Mouse (Mus musculus) lung, postnatal 0 days (tissue): ENCODE measurements around the gene Sytl1. TPM values are rescaled to one million over a fixed set of nuclear protein-coding genes. Genes with fewer than 3 reads are reported as not detected.

ENCODE experiments used
- ATAC-seq: fragments of 200-750 bp; cut with Nextera tagmentation; 2 replicates; pipeline ENCODE4 v1.8.0; 2017; ENCODE audit warnings: moderate library complexity
- DNase-seq: peaks from one replicate; pipeline ENCODE4 v3.0.0-alpha.2; 2016; ENCODE audit warnings: low spot score
- H3K27ac ChIP-seq: fragments of 300-500 bp; sonication (generic); 2 replicates; pipeline ENCODE4 v1.5.1; 2014; ENCODE audit warnings: antibody characterized with exemption, mild to moderate bottlenecking, low read length, mixed read lengths
- H3K27me3 ChIP-seq: fragments of 300-500 bp; sonication (generic); replicated peaks from 2 replicates; pipeline ENCODE4 v1.6.1; 2014; ENCODE audit warnings: low read length, mixed read lengths; ENCODE audit not compliant: insufficient read depth
- H3K36me3 ChIP-seq: fragments of 300-500 bp; sonication (generic); 2 replicates; pipeline ENCODE4 v1.6.1; 2014; ENCODE audit warnings: low read length, mixed read lengths; ENCODE audit not compliant: insufficient read depth
- H3K4me1 ChIP-seq: fragments of 300-500 bp; sonication (generic); 2 replicates; pipeline ENCODE4 v1.6.1; 2014; ENCODE audit warnings: antibody characterized with exemption, low read depth, low read length, mixed read lengths; ENCODE audit not compliant: insufficient read depth
- H3K4me2 ChIP-seq: fragments of 300-500 bp; sonication (generic); replicated peaks from 2 replicates; pipeline ENCODE4 v1.6.1; 2014; ENCODE audit warnings: low read depth, mild to moderate bottlenecking, low read length, moderate library complexity, mixed read lengths
- H3K4me3 ChIP-seq: fragments of 300-500 bp; sonication (generic); 2 replicates; pipeline ENCODE4 v1.5.1; 2014; ENCODE audit warnings: low read depth, low read length
- H3K9ac ChIP-seq: fragments of 300-500 bp; sonication (generic); replicated peaks from 2 replicates; pipeline ENCODE4 v1.6.1; 2014; ENCODE audit warnings: low read depth, mild to moderate bottlenecking
- H3K9me3 ChIP-seq: fragments of 300-500 bp; sonication (generic); 2 replicates; pipeline ENCODE4 v1.6.1; 2016; ENCODE audit warnings: low read length, mixed read lengths
- CTCF ChIP-seq: IDR thresholded peaks from 2 replicates; pipeline ENCODE4 v1.5.1; 2016; ENCODE audit warnings: antibody characterized with exemption, mild to moderate bottlenecking
- EP300 ChIP-seq: IDR thresholded peaks from 2 replicates; pipeline ENCODE4 v1.6.1; 2016; ENCODE audit warnings: antibody characterized with exemption, mild to moderate bottlenecking, control low read depth
- WGBS: fragments of 180-500 bp; shearing (Covaris S2); extraction: QIAGEN DNeasy Blood & Tissue Kit; methylation state at CpG from one replicate; pipeline ENCODE4 v1.1.7; 2014; 5-methylcytosine and 5-hydroxymethylcytosine counted together
- polyA plus RNA-seq: library from polyadenylated mRNA; unstranded; fragments of >200 nt; fragmentation: Nextera tagmentation; extraction: Ambion mirVana; gene quantifications from 2 replicates; pipeline ENCODE4 v1.2.1, GENCODE M21; 2015

The Sytl1 gene
- polyA plus RNA-seq, 1 experiment from 2014 or later: 3.3 TPM

- Histone ChIP-seq H3K4me1 (0 out of 2 replicates have a peak, but pooled peaks cover 4% of the 10 kb centered on the region), H3K27ac (no peak overlapping the region), H3K4me2 (no peak overlapping the region), H3K9me3 (no peaks in the 10 kb centered on the region), H3K4me3 (no peak overlapping the region), H3K27me3 (0 out of 2 replicates have a peak, but pooled peaks cover 3% of the 10 kb centered on the region), H3K36me3 (no peaks in the 10 kb centered on the region), H3K9ac (no peak overlapping the region)
- TF ChIP-seq EP300 (no peak), CTCF (no peak)
- DNase-seq (no peak), ATAC-seq (no peak)
- WGBS: 92% methylated on average over 19 of the region's 19 CpGs
These were observed 52.0 kb downstream of the Sytl1 start for GRCm38 (mm10) chr4:133210788-133211390.

- DNase-seq: no peak
- 0 out of 2 replicates have a peak, but pooled peaks cover 4% of the 10 kb centered on the region for H3K4me1 ChIP-seq
- no peak overlapping the region for H3K4me3 ChIP-seq
- TF ChIP-seq CTCF: no peak
- no peak for TF ChIP-seq EP300
- H3K27ac ChIP-seq: no peak overlapping the region
- H3K36me3 ChIP-seq: no peaks in the 10 kb centered on the region
- no peak for ATAC-seq
- 0 out of 2 replicates have a peak, but pooled peaks cover 3% of the 10 kb centered on the region for H3K27me3 ChIP-seq
- H3K9ac ChIP-seq: no peak overlapping the region
- H3K4me2 ChIP-seq: no peak overlapping the region
- 91% methylated on average over 24 of the region's 24 CpGs for WGBS
- no peaks in the 10 kb centered on the region for H3K9me3 ChIP-seq
These were observed 52.7 kb downstream of the Sytl1 start for GRCm38 (mm10) chr4:133210023-133210787.

GRCm38 (mm10) chr4:133209366-133209765 is 53.5 kb downstream of the Sytl1 start:
- Histone ChIP-seq H3K4me1 (0 out of 2 replicates have a peak, but pooled peaks cover 4% of the 10 kb centered on the region), H3K9me3 (no peaks in the 10 kb centered on the region), H3K36me3 (no peaks in the 10 kb centered on the region), H3K4me2 (no peak overlapping the region), H3K27ac (no peak overlapping the region), H3K27me3 (0 out of 2 replicates have a peak, but pooled peaks cover 3% of the 10 kb centered on the region), H3K4me3 (no peak overlapping the region), H3K9ac (no peak overlapping the region)
- peak; percentile 79 for DNase-seq
- TF ChIP-seq EP300 (no peak), CTCF (peak; percentile 88)
- ATAC-seq: no peak
- WGBS: 7% methylated on average over 11 of the region's 11 CpGs

- no peak overlapping the region for H3K4me3 ChIP-seq
- H3K27ac ChIP-seq: no peak overlapping the region
- H3K4me1 ChIP-seq: peaks cover 16% of the 10 kb centered on the region
- DNase-seq (no peak), ATAC-seq (no peak)
- 14% methylated on average over 7 of the region's 7 CpGs for WGBS
- no peak overlapping the region for H3K4me2 ChIP-seq
- H3K36me3 ChIP-seq: no peaks in the 10 kb centered on the region
- H3K9me3 ChIP-seq: no peaks in the 10 kb centered on the region
- TF ChIP-seq EP300 (no peak), CTCF (no peak)
- no peak overlapping the region for H3K9ac ChIP-seq
- H3K27me3 ChIP-seq: no peaks in the 10 kb centered on the region
These were observed 58.5 kb downstream of the Sytl1 start for GRCm38 (mm10) chr4:133204379-133204778.

- Histone ChIP-seq H3K27ac (no peak overlapping the region), H3K4me3 (no peak overlapping the region), H3K9ac (no peak overlapping the region), H3K4me1 (peaks cover 16% of the 10 kb centered on the region), H3K27me3 (no peaks in the 10 kb centered on the region), H3K9me3 (no peaks in the 10 kb centered on the region), H3K4me2 (no peak overlapping the region), H3K36me3 (no peaks in the 10 kb centered on the region)
- DNase-seq: no peak
- no peak for ATAC-seq
- TF ChIP-seq EP300: no peak
- TF ChIP-seq CTCF: no peak
- WGBS: 60% methylated on average over 3 of the region's 3 CpGs
These were observed 59.3 kb downstream of the Sytl1 start for GRCm38 (mm10) chr4:133203591-133203990.

Other genes with a start within 250 kb of the Sytl1 start
- 149 and 153 TPM in 2 replicates for gene Wasf2, start 132.6 kb downstream of the Sytl1 start, polyA plus RNA-seq
- gene Cd164l2, start 51.0 kb downstream of the Sytl1 start, polyA plus RNA-seq: 8.7 and 10.3 TPM in 2 replicates
- not detected in 2 replicates for gene Gpr3, start 50.6 kb downstream of the Sytl1 start, polyA plus RNA-seq
- 7.8 and 18.7 TPM in 2 replicates for gene Map3k6, start 22.3 kb downstream of the Sytl1 start, polyA plus RNA-seq
- 47.2 and 58.1 TPM in 2 replicates for gene Tmem222, start 14.7 kb upstream of the Sytl1 start, polyA plus RNA-seq
- 9.2 and 9.9 TPM in 2 replicates for gene Wdtc1, start 90.4 kb upstream of the Sytl1 start, polyA plus RNA-seq
- gene Slc9a1, start 106.6 kb upstream of the Sytl1 start, polyA plus RNA-seq: 5.4 and 6.0 TPM in 2 replicates
- gene Tent5b, start 217.0 kb upstream of the Sytl1 start, polyA plus RNA-seq: 11.0 and 19.1 TPM in 2 replicates
- gene Trnp1, start 235.4 kb upstream of the Sytl1 start, polyA plus RNA-seq: 1.1 and 1.4 TPM in 2 replicates